Mouse (Mus musculus) CH12.LX (cell line): ENCODE results near the gene Gm20431.

Experiments used
- CTCF ChIP-seq, 2 experiments: IDR thresholded peaks in 1 of 2; conservative IDR thresholded peaks in 1 of 2; 2 replicates each; pipeline ENCODE4 v1.5.1; 2011 to 2012; ENCODE audit warnings: low read depth in 2 of 2, low read length in 2 of 2, improper control_type of control experiment in 1 of 2, inconsistent platforms in 1 of 2, mild to moderate bottlenecking in 1 of 2, moderate library complexity in 1 of 2
- POLR2A ChIP-seq: IDR thresholded peaks from 2 replicates; pipeline ENCODE4 v1.6.1; 2011; ENCODE audit warnings: low read depth, mild to moderate bottlenecking, improper control_type of control experiment, low read length

GRCm38 (mm10) chr2:167657973-167658372 lies 3.3 kb downstream of the Gm20431 start:
- TF ChIP-seq CTCF (conservative IDR thresholded peaks at IDR 0.05 in 1 of 2, IDR thresholded peaks at IDR 0.05 in 1 of 2; ENCODE audit: low read depth in 2 of 2, low read length in 2 of 2) (no peak), POLR2A (no peak)
